Mouse (Mus musculus) erythroblast, embryonic 14.5 days (primary cell): ENCODE data around the gene Lrrc31.

Experiments
- GATA1 ChIP-seq: IDR thresholded peaks from 2 replicates; pipeline ENCODE4 v1.6.1; 2012; ENCODE audit warnings: low read length, inconsistent platforms, mixed read lengths
- TAL1 ChIP-seq: IDR thresholded peaks from 3 replicates; pipeline ENCODE4 v1.6.1; 2012; ENCODE audit warnings: low read length, inconsistent platforms, mixed read lengths

DNA sequence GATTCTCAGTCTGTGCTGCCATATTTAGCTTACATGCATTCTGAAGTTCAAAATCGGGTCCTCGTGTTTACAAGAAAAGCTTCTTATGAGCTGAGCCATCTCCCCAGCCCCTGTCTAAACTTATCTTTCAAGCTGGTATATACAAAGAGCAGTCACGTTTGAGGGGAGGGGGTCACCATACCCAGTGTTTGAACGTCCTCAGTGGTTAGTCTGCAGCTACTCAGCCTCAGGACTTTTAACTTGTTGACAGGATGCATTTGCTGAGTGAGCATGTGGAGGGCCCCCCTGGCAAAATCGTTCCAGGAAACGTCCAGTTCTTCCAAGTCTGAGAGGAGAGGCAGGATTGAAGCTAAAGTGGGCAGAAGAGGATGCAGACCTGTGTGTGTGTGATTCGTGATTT, 8.7 kb downstream of the Lrrc31 start:
- no peak for TF ChIP-seq TAL1
- no peak for TF ChIP-seq GATA1
